Mouse (Mus musculus): Measurements from ENCODE around the gene Sell.
A peak's percentile ranks its signal among the peaks of the same experiment; 100 is the strongest.

Sell gene

DNA sequence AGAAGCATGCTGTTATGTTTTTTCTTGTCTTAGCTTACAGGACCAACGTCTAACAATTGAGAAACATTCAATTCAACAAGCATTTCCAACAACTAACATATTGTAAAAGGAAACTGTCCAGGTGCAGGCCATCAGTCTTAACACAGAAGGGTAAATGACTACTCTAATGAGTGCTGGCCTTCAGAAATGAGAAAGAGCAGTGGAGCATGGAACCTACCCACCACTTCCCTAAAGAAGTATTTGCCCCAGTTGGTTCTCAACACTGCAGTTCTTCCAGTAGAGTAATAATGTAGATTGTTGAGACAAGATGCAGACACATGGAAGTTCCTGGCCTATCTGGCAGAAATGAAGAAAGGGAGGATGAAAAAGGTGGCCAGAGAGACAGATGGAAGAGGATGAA is 14.7 kb downstream of the Sell start:
- DNase-seq, result no peak

GRCm38 (mm10) chr1:164077031-164077430 is 15.2 kb downstream of the Sell start:
- DNase-seq, result no peak

DNA sequence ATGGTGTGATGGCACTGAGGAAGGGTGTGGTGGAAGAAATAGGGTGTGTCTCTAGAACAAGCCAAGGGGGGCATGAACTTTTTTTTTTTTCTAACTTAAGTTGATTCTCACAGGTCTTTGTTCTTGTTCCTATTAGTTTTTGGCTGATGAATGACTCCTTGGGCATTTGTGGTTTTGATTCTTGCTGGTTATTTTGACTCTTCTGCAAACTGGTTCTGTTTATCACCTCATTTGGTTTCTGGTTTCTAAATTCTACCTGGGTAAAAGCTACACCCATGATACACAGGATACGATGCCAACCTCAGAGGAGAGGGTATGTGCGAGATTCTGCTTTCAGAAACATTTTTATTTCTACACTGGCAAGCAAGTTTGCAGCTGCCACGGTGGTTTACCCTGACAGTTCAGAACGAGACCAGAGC is 16.6 kb downstream of the Sell start:
- no peak for DNase-seq

- DNase-seq, result no peak
These were observed 17.3 kb downstream of the Sell start for GRCm38 (mm10) chr1:164079091-164079490.

GRCm38 (mm10) chr1:164083046-164083445 is 21.3 kb downstream of the Sell start:
- DNase-seq, result no peak

DNA sequence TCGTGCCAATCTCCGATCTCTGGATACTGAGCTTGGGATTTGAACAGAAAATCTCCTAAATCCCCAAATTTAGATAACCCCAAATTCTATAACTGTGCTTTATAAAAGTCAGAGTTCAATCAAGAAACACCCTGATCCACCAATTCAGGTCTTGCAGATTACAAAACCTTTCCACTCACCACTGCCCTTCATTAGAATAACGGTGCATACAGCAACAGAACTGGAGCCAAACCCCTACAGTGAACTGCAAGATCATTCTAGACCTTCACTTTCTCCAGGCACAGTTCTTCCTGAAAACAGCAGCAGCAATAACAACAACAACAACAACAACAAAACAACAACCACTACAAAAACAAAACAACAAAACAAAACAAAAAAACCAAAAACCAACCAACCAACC is 25.0 kb downstream of the Sell start:
- no peak for DNase-seq

DNA sequence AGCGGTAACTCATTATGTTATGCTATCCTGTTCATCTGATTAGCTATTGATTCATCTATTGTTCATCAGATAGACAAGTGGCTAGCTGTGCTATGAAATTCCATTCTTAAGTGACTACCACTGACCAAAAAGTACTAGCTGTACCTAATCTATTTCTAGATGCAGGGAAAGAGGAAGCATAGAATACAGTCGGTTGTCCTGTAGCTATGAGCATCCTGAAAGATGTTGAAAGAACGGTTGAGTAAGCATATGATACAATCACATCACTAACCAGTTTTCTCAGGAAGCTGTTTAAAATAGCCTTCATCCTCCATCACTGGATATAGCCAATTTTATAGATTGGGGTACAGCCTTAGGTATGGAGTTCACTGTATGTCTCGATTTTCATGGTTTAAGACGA is 26.1 kb downstream of the Sell start:
- DNase-seq, result no peak

GRCm38 (mm10) chr1:164096780-164097179 is 35.0 kb downstream of the Sell start:
- DNase-seq, result no peak

DNA sequence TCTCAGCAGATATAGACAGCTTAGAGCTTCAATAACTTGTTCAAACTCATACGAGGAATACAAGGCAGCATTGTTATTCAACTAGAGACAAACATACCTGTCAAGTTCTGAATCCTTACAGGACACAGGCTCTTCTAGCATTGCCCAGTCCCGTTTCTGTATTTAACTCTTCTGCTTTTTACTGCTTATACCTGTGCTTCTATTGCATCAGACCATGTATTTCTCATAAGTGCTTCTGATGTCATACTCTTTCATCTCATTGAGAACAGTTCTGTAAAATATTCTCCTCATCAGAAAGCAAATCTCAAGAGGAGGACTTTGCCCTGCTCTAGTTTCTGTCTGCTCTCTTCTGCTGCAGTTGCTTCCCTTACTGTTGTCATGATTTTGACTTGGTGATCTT is 36.1 kb downstream of the Sell start:
- DNase-seq, result no peak

DNA sequence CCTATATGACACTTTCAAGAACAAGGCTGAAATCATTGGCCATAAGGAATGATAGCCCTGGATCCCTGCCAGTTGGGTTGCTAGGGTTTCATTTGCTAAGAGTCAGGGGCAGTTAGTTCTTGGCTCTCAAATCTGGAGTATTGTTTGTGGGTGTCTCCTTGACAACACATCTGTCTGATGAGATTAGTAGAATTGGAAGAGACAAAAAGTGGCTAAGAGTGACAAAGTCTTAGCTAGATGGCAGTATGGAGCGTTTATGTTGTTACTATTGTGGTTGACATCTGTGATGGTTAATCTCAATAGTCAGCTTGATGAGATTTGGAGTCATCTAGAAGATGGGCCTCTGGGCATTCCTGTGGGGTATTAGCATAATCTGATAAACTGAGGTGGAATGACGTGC is 36.6 kb downstream of the Sell start:
- peak; percentile 6 to 17 for DNase-seq

DNA sequence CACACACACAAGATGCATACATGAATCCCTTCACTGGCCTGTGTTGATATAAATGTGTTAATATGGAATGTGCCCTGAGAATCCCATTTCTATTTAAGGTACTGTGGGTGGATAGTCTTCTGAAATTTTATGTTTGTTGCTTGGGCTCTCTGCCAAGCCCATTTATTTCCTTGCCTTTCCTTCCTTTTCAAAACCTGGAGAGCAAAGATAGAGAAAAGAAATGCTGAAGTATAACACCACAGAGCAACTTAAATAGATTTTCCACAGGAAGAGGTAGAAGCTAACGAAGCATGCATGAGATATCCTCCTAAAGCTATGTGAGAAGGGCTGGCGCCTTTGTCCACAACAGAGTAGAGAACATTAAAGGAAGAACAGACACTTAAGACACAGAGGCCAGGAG is 48.0 kb downstream of the Sell start:
- no peak for DNase-seq

GRCm38 (mm10) chr1:164110591-164111329 is 49.0 kb downstream of the Sell start:
- no peak for DNase-seq

- DNase-seq, result no peak
These were observed 52.5 kb downstream of the Sell start for GRCm38 (mm10) chr1:164114280-164114679.

DNA sequence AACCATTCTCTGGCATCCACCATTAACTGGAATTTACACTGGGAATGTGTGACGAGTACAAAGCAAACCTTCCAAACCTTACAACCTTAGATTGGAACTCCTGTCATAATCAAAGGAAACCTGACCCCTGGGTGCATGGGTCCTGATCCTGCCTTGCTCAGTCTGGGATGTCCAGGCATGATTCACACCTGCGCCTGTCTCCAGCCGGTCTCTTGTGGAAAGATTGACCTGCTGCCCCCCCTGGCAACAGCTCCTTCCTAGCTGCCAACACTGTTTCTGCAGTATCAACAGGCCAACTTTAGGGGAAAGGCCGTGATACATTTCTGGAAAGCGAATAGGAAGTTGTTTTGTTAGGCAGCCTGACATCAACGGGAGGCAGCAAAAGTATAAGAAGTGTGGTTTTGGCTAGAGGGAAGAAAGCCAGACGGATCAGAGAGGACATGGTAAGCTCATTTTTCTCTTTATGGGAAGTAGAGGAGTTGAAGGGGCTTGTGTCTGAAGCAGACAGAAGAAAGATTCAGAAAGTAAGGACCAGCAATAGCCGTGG is 53.2 kb downstream of the Sell start, which contains the start of gene Selp:
TSS of gene Selp (plus strand) at position 318 of the 547 bp plus-strand sequence.
- DNase-seq, result no peak

DNA sequence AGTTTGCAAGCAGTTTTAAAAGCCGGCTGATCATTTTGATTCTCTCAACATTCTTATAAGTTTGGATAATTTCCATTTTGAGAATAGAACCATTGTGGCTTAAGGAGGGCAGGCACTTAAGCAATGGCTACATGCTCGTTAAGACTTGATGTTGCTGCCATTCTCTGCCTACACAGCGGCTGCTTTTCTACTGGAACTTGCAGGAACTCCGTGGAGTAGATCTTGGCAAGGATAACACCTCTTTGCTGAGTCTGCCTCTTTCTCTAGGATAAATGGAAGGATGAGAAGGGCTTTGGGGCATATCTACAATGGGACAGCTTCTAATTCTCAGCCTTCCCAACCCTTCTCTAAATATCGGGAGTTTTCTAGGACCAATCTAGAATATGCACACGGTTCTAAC is 53.9 kb downstream of the Sell start:
- DNase-seq, result no peak

DNA sequence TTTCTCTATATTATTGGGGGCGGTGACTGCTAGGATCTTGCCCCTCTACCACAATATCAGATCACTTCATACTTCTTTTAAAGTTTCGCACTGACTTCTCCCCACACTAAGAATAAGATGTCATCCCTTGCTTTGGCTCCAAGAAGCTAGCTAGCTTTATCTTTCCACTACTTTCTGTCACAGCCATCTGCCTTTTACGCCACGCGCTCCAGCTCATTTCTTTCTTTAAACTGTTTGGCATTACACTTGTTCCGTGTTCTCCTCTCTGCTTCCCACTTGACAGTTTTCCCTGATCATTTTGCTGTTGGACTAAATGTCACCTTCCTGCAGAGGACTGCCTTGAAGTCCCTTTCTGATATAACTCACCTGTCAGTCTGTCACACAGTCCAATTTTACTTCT is 56.1 kb downstream of the Sell start:
- DNase-seq, result no peak

GRCm38 (mm10) chr1:164119892-164120776 is 58.4 kb downstream of the Sell start:
- no peak for DNase-seq

DNA sequence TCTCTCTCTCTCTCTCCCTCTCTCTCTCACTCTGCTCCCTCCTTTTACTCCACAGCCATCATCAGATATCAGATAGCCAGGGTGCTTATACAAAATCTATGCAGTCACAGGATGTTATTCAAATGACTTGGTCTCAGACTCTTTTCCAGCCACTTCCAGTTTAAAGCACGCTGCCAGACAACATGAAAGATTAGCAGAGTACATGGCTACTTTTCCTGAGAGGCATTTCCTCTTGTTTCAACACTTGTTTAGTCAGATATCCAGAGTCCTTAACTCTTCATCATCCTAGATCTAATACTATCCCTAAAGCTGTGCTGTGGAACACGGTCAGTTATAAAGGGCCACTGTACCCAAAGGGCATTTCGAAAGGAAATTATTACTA is 59.0 kb downstream of the Sell start:
- no peak for DNase-seq

DNA sequence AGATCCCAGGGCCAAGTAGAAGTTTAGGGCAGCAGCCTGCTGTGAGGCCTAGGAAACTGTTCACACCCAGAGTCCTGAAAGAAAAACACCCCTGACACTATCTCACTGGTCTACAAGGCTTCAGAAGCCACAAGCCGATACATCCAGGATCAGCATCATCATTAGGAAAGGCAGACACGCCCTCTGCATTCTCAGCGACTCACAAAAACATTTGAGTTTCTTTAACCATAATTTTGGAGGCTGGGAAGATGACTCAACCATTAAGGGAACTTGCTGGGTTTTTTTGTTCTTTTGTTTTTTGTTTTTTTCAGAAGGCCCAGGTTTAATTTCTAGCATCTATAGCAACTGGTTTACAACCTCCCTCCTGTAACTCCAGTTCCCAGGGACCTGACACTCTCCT is 62.1 kb downstream of the Sell start:
- no peak for DNase-seq

DNA sequence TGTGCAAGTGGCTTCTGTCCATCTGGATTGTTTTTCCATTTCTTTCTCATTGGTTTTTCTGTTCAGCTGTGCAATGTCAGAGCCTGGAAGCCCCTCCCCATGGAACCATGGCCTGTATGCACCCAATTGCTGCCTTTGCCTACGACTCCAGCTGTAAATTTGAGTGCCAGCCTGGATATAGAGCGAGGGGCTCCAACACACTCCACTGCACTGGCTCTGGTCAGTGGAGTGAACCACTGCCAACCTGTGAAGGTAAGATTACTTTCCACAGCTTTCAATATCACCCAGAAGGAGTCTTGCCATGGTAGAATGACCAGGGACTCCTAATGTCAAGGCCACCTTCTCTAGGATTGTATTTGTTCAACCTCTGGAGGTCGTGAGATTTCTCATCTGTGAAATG is 68.2 kb downstream of the Sell start:
- no peak for DNase-seq

DNA sequence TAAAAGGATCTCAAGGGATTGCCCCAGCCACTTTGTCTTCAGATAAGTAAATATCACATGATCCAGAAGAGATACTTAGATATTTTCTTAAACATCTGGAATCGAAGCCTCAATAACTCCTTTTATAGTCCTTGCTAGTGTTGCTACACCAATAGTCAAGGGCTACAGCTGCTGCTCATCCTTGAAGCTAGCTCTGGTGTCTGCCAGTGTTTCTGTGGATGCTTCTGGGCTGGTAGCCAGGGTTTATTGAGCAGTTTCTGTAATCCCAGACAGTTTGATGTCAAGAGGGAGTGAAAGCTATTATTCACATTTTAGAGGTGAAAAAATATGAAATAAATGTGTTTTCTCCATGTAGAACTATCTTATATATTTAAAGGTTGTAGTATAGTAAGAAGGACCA is 70.8 kb downstream of the Sell start:
- DNase-seq, result no peak

Measured in cerebellum, postnatal 10 days (tissue).